Mouse (Mus musculus): ENCODE results near the gene Cct4.

DNA sequence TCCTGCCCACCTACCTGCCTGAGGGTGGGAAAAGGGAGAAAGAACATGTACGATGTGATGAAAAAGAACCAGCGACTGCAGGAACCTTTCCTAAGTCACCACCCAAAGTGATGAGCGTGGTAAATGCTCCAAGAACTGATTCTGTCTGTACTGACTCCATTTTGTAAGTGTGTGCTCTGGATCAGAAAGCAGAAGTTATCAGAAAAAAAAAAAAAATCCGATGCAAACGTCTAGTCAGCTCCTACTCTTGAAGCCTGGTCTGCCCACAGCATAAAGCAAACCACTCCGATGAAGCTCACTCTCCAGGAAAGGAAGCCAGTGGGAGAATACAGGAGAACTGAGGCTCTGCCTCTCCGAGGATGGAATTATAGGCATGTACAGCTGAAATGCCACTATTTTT is 37.7 kb upstream of the Cct4 start:
- no peak for TF ChIP-seq POLR2A (IDR thresholded peaks at IDR 0.05; ENCODE audit: borderline replicate concordance, insufficient read depth, low read length)
- no peak for TF ChIP-seq CTCF (IDR thresholded peaks at IDR 0.05; ENCODE audit: borderline replicate concordance, insufficient read depth, low read depth, low read length)

Data from cerebellum, adult 2 months (tissue).